Mouse (Mus musculus) stomach, embryonic 14.5 days (tissue): ENCODE measurements around the gene Col9a2. TPM values are rescaled to one million over a fixed set of nuclear protein-coding genes. Genes with fewer than 3 reads are reported as not detected.

Experiments
- ATAC-seq: fragments of 200-750 bp; cut with Nextera tagmentation; 2 replicates; pipeline ENCODE4 v1.8.0; 2017; ENCODE audit warnings: low read depth, moderate TSS enrichment; ENCODE audit not compliant: insufficient number of reproducible peaks, insufficient read depth, low FRiP score
- H3K27ac ChIP-seq: fragments of 300-500 bp; sonication (generic); 2 replicates; pipeline ENCODE4 v1.5.1; 2014; ENCODE audit warnings: mild to moderate bottlenecking, low read length, moderate library complexity, mixed read lengths
- H3K27me3 ChIP-seq: fragments of 300-500 bp; sonication (generic); 2 replicates; pipeline ENCODE4 v1.6.1; 2014; ENCODE audit warnings: low read length, control low read depth, mixed read lengths; ENCODE audit not compliant: control insufficient read depth, insufficient read depth
- H3K36me3 ChIP-seq: fragments of 300-500 bp; sonication (generic); 2 replicates; pipeline ENCODE4 v1.6.1; 2014; ENCODE audit warnings: mild to moderate bottlenecking, control low read depth, low read length, moderate library complexity, mixed read lengths; ENCODE audit not compliant: control insufficient read depth, insufficient read depth
- H3K4me1 ChIP-seq: fragments of 300-500 bp; sonication (generic); 2 replicates; pipeline ENCODE4 v1.6.1; 2014; ENCODE audit warnings: low read length, control low read depth, mixed read lengths; ENCODE audit not compliant: control insufficient read depth, insufficient read depth
- H3K4me2 ChIP-seq: fragments of 300-500 bp; sonication (generic); replicated peaks from 2 replicates; pipeline ENCODE4 v1.6.1; 2014; ENCODE audit warnings: low read depth, low read length, control low read depth
- H3K4me3 ChIP-seq: fragments of 300-500 bp; sonication (generic); 2 replicates; pipeline ENCODE4 v1.5.1; 2014; ENCODE audit warnings: low read depth, low read length, control low read depth
- H3K9ac ChIP-seq: fragments of 300-500 bp; sonication (generic); replicated peaks from 2 replicates; pipeline ENCODE4 v1.6.1; 2014; ENCODE audit warnings: low read depth, mild to moderate bottlenecking, control low read depth, low read length, moderate library complexity, mixed read lengths
- H3K9me3 ChIP-seq: fragments of 300-500 bp; sonication (generic); 2 replicates; pipeline ENCODE4 v1.6.1; 2016; ENCODE audit warnings: low read depth, low read length, control low read depth; ENCODE audit not compliant: control insufficient read depth
- WGBS: fragments of 180-500 bp; shearing (Covaris S2); extraction: QIAGEN DNeasy Blood & Tissue Kit; methylation state at CpG from one replicate; pipeline ENCODE4 v1.1.7; 2014; 5-methylcytosine and 5-hydroxymethylcytosine counted together
- polyA plus RNA-seq: library from polyadenylated mRNA; unstranded; fragments of >200 nt; fragmentation: Nextera tagmentation; extraction: Ambion mirVana; gene quantifications from 2 replicates; pipeline ENCODE4 v1.2.1, GENCODE M21; 2014

Col9a2 gene
- polyA plus RNA-seq, 1 experiment from 2014 or later = 8.1 TPM

- Histone ChIP-seq H3K27ac (no peak overlapping the region), H3K4me1 (no peaks in the 10 kb centered on the region), H3K9ac (no peak overlapping the region), H3K27me3 (no peaks in the 10 kb centered on the region), H3K36me3 (no peaks in the 10 kb centered on the region), H3K4me2 (no peak overlapping the region), H3K9me3 (no peaks in the 10 kb centered on the region), H3K4me3 (no peak overlapping the region)
- WGBS = 68% methylated on average over 1 of the region's 1 CpGs
- no peak for ATAC-seq
Measured at GRCm38 (mm10) chr4:121028146-121028545, 11.0 kb upstream of the Col9a2 start.

DNA sequence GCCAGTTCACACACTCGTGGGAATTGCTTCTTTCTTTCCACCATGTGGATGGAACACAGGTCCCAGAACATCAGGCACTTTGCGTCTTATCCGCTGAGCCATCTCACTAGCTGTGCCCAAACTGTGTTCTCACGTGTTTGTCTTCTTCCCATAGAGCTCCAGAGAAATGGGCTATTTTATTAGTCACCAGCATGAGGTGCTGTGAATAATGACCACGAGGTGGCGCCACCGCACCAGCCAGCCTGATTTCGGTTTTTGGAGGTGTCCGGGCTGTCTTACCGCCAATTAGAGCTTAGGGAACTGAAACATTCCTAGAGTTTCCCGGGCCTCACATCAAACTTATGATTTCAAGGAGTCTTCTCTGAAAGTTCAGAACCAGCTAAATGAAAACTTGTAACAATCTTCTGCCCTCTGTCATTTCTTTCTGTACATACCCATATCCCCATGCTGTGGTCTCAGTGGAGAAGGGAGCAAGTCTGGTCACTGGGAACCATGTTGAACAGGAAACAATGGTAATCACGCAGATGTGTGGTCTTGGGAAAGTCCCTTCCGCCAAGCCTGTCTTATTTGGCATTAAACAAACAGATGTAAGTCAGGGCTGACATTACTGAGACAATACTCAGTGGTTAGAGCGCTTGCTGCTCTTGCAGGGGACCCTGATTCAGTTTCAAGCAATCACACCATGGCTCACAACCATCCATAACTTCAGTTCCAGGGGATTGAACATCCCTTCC lies 10.4 kb upstream of the Col9a2 start:
- WGBS = 32% methylated on average over 14 of the region's 14 CpGs
- Histone ChIP-seq H3K9ac (no peak overlapping the region), H3K36me3 (no peaks in the 10 kb centered on the region), H3K4me2 (no peak overlapping the region), H3K27ac (no peak overlapping the region), H3K4me3 (no peak overlapping the region), H3K27me3 (no peaks in the 10 kb centered on the region), H3K4me1 (no peaks in the 10 kb centered on the region), H3K9me3 (no peaks in the 10 kb centered on the region)
- no peak for ATAC-seq

GRCm38 (mm10) chr4:121029632-121030031 lies 9.6 kb upstream of the Col9a2 start:
- WGBS = 69% methylated on average over 3 of the region's 3 CpGs

DNA sequence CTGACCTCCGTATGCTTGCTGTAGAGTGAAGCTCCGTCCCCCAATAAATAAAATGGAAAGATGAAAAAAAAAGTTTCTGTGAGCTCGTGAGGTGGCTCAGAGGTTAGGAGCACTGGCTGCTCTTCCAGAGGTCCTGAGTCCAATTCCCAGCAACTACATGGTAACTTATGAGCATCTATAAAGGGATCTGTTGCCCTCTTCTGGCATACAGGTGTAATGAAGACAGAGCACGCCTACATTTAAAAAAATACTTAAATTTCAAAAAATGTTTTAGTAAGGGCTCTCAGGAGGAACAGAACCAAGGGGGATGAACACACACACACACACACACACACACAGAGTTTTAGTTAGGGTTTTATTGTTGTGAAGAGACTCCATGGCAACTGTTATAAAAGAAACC lies 7.7 kb upstream of the Col9a2 start:
- 51% methylated on average over 4 of the region's 4 CpGs for WGBS

More at GRCm38 (mm10) chr4:121029632-121030031, 9.6 kb upstream of the Col9a2 start:
- Histone ChIP-seq H3K4me2 (no peak overlapping the region), H3K4me1 (no peaks in the 10 kb centered on the region), H3K27ac (no peak overlapping the region), H3K9ac (no peak overlapping the region), H3K4me3 (no peak overlapping the region), H3K27me3 (no peaks in the 10 kb centered on the region), H3K36me3 (no peaks in the 10 kb centered on the region), H3K9me3 (no peaks in the 10 kb centered on the region)
- no peak for ATAC-seq

GRCm38 (mm10) chr4:121033006-121033405 lies 6.2 kb upstream of the Col9a2 start:
- Histone ChIP-seq H3K4me3 (no peak overlapping the region), H3K4me1 (no peaks in the 10 kb centered on the region), H3K36me3 (no peaks in the 10 kb centered on the region), H3K27me3 (no peaks in the 10 kb centered on the region), H3K9me3 (no peaks in the 10 kb centered on the region), H3K9ac (no peak overlapping the region), H3K27ac (no peak overlapping the region), H3K4me2 (no peak overlapping the region)
- 85% methylated on average over 2 of the region's 2 CpGs for WGBS
- no peak for ATAC-seq

More for the DNA sequence above, 7.7 kb upstream of the Col9a2 start:
- no peaks in the 10 kb centered on the region for H3K36me3 ChIP-seq
- no peak overlapping the region for H3K27ac ChIP-seq
- no peaks in the 10 kb centered on the region for H3K4me1 ChIP-seq
- ATAC-seq = no peak
- H3K27me3 ChIP-seq = no peaks in the 10 kb centered on the region
- H3K9me3 ChIP-seq = no peaks in the 10 kb centered on the region
- H3K4me3 ChIP-seq = no peak overlapping the region
- H3K9ac ChIP-seq = no peak overlapping the region
- H3K4me2 ChIP-seq = no peak overlapping the region

GRCm38 (mm10) chr4:121040323-121040722 lies 1.1 kb downstream of the Col9a2 start:
- H3K27ac ChIP-seq = peak overlapping the region; percentile 87; the same call in 1 of the 2 replicates
- 63% methylated on average over 14 of the region's 14 CpGs for WGBS
- no peak for ATAC-seq

DNA sequence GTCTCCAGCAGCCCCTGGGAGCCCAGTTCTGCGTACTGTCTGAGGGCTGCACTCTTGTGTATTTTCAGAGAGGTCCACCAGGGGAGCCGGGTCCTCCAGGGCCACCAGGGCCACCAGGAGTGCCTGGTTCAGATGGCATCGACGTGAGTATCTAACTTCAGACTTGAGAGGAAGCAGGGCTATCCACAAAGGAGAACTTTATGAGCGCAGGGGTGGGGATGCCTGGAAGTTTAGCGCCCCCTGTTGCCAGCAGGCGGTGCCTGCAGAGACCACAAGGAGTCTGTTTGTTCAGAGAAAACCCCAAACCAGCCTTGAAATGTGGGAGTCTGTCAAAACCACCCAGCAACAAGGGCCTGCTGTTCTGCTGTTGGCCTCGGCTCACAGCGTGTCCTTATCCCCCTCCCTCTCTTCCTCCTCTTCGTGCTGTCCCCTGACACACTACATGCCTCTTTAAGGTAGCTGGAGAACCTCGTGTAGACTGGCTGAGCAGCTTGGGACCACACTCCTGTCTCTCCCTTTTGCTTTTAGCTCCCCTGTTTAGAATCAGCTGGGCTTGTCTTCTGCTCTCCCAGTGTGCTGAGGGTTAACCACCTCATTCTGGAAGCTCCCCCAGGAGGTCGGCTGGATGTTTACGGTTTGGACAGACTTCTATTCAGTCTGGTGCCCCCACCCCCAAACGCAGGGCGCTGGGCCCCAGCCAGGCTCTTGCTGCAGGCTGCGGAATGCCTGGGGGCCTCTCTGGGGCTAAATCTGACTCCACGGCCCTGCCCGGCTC lies 1.9 kb downstream of the Col9a2 start:
- Histone ChIP-seq H3K36me3 (no peaks in the 10 kb centered on the region; the same call in 1 of the 2 replicates), H3K9me3 (no peaks in the 10 kb centered on the region), H3K27me3 (no peaks in the 10 kb centered on the region), H3K27ac (peak overlapping the region; percentile 87), H3K9ac (no peak overlapping the region), H3K4me3 (no peak overlapping the region), H3K4me2 (peak overlapping the region; percentile 31; the same call in 1 of the 2 replicates), H3K4me1 (peaks cover 17% of the 10 kb centered on the region)
- WGBS = 9% methylated on average over 18 of the region's 18 CpGs
- peak; percentile 80 for ATAC-seq

More at GRCm38 (mm10) chr4:121040323-121040722, 1.1 kb downstream of the Col9a2 start:
- Histone ChIP-seq H3K9me3 (no peaks in the 10 kb centered on the region), H3K4me3 (peak overlapping the region; percentile 35; the same call in 1 of the 2 replicates), H3K4me1 (peaks cover 17% of the 10 kb centered on the region), H3K27me3 (no peaks in the 10 kb centered on the region), H3K36me3 (no peaks in the 10 kb centered on the region), H3K4me2 (peak overlapping the region; percentile 62), H3K9ac (peak overlapping the region; percentile 48; the same call in 1 of the 2 replicates)

DNA sequence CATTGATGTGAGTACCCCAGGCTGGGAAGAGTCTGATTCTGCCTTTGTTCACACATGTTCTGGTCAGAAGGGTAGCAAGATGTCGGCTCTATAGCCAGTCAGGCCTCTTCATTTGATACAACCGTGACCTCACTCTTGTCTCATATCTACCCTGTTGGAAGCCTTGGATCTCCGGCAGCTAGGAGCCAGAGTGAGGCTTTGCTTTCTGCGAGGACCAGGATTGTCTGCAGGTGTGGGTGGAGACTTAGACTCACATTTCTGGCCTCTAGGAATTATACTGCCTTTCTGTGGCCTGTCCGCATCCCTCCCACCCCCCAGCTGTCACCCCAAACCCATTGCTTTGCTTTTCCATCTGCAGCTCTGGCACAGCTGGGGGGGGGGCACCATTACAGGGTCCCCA lies 3.3 kb downstream of the Col9a2 start:
- Histone ChIP-seq H3K4me3 (no peak overlapping the region), H3K9me3 (no peaks in the 10 kb centered on the region), H3K27me3 (no peaks in the 10 kb centered on the region), H3K36me3 (no peaks in the 10 kb centered on the region; the same call in 1 of the 2 replicates), H3K4me2 (no peak overlapping the region), H3K27ac (peak overlapping the region; percentile 87; the same call in 1 of the 2 replicates), H3K9ac (no peak overlapping the region), H3K4me1 (peaks cover 17% of the 10 kb centered on the region)
- ATAC-seq = no peak
- 74% methylated on average over 5 of the region's 5 CpGs for WGBS
